Mouse (Mus musculus) midbrain, embryonic 10.5 days (tissue): Measurements from ENCODE around the gene Agpat1. TPM values are rescaled to one million over a fixed set of nuclear protein-coding genes. Genes with fewer than 3 reads are reported as not detected.
A peak's percentile ranks its signal among the peaks of the same experiment; 100 is the strongest.

Experiments used
- DNase-seq: peaks from one replicate; pipeline ENCODE4 v3.0.0-alpha.2; 2017; ENCODE audit warnings: low spot score
- H3K27ac ChIP-seq: fragments of 300-500 bp; sonication (generic); replicated peaks from 2 replicates; pipeline ENCODE4 v1.5.1; 2016; ENCODE audit warnings: mild to moderate bottlenecking
- H3K27me3 ChIP-seq: fragments of 300-500 bp; sonication (generic); 2 replicates; pipeline ENCODE4 v1.6.1; 2016; ENCODE audit warnings: low read depth, mild to moderate bottlenecking; ENCODE audit not compliant: poor library complexity, severe bottlenecking
- H3K36me3 ChIP-seq: fragments of 300-500 bp; sonication (generic); 2 replicates; pipeline ENCODE4 v1.6.1; 2016; ENCODE audit warnings: mild to moderate bottlenecking, moderate library complexity
- H3K4me1 ChIP-seq: fragments of 300-500 bp; sonication (generic); 2 replicates; pipeline ENCODE4 v1.6.1; 2016
- H3K4me3 ChIP-seq: fragments of 300-500 bp; sonication (generic); 2 replicates; pipeline ENCODE4 v1.5.1; 2016; ENCODE audit warnings: mild to moderate bottlenecking, moderate library complexity
- H3K9me3 ChIP-seq: fragments of 300-500 bp; sonication (generic); replicated peaks from 2 replicates; pipeline ENCODE4 v1.6.1; 2016; ENCODE audit warnings: mild to moderate bottlenecking
- WGBS: fragments of 180-500 bp; shearing (Covaris S2); methylation state at CpG from one replicate; pipeline ENCODE4 v1.1.7; 2016; 5-methylcytosine and 5-hydroxymethylcytosine counted together
- polyA plus RNA-seq: library from polyadenylated mRNA; unstranded; fragments of >200 nt; fragmentation: Nextera tagmentation; extraction: Ambion mirVana; gene quantifications from 2 replicates; pipeline ENCODE4 v1.2.1, GENCODE M21; 2016

Agpat1 gene
- polyA plus RNA-seq, 1 experiment from 2014 or later: 66.0 TPM

GRCm38 (mm10) chr17:34621006-34621405 lies 16.9 kb downstream of the Agpat1 start:
- DNase-seq: no peak
- H3K9me3 ChIP-seq: no peaks in the 10 kb centered on the region
- no peak overlapping the region for H3K27ac ChIP-seq
- no peaks in the 10 kb centered on the region for H3K27me3 ChIP-seq
- no peak overlapping the region for H3K4me3 ChIP-seq
- H3K4me1 ChIP-seq: peaks cover 8% of the 10 kb centered on the region
- peaks cover 61% of the 10 kb centered on the region for H3K36me3 ChIP-seq
- 94% methylated on average over 8 of the region's 8 CpGs for WGBS

GRCm38 (mm10) chr17:34623161-34623560 lies 19.1 kb downstream of the Agpat1 start:
- Histone ChIP-seq H3K4me3 (no peak overlapping the region), H3K4me1 (peaks cover 24% of the 10 kb centered on the region), H3K27ac (no peak overlapping the region), H3K36me3 (peaks cover 44% of the 10 kb centered on the region), H3K27me3 (peaks cover under 1% of the 10 kb centered on the region; the same call in 1 of the 2 replicates), H3K9me3 (no peaks in the 10 kb centered on the region)
- no peak for DNase-seq
- 92% methylated on average over 9 of the region's 9 CpGs for WGBS

GRCm38 (mm10) chr17:34624981-34625380 lies 20.9 kb downstream of the Agpat1 start:
- Histone ChIP-seq H3K9me3 (no peaks in the 10 kb centered on the region), H3K4me1 (peaks cover 42% of the 10 kb centered on the region), H3K27ac (no peak overlapping the region), H3K27me3 (peaks cover 19% of the 10 kb centered on the region), H3K4me3 (no peak overlapping the region), H3K36me3 (peaks cover 43% of the 10 kb centered on the region)
- no peak for DNase-seq
- WGBS: 94% methylated on average over 3 of the region's 3 CpGs

GRCm38 (mm10) chr17:34626062-34626772 lies 22.2 kb downstream of the Agpat1 start:
- DNase-seq: no peak
- 53% methylated on average over 16 of the region's 16 CpGs for WGBS
- H3K4me1 ChIP-seq: peaks cover 54% of the 10 kb centered on the region
- peaks cover 31% of the 10 kb centered on the region for H3K27me3 ChIP-seq
- peak overlapping the region; percentile 64 for H3K4me3 ChIP-seq
- peaks cover 35% of the 10 kb centered on the region for H3K36me3 ChIP-seq
- H3K9me3 ChIP-seq: no peaks in the 10 kb centered on the region
- peak overlapping the region; percentile 94 for H3K27ac ChIP-seq

GRCm38 (mm10) chr17:34626773-34627092 lies 22.7 kb downstream of the Agpat1 start:
- peaks cover 60% of the 10 kb centered on the region for H3K4me1 ChIP-seq
- H3K9me3 ChIP-seq: no peaks in the 10 kb centered on the region
- H3K27me3 ChIP-seq: peaks cover 36% of the 10 kb centered on the region
- peak overlapping the region; percentile 94 for H3K27ac ChIP-seq
- WGBS: 0% methylated on average over 18 of the region's 18 CpGs
- peaks cover 30% of the 10 kb centered on the region for H3K36me3 ChIP-seq
- peak; percentile 54 for DNase-seq
- peak overlapping the region; percentile 64 for H3K4me3 ChIP-seq

- peak overlapping the region; percentile 64 for H3K4me3 ChIP-seq
- H3K4me1 ChIP-seq: peaks cover 65% of the 10 kb centered on the region
- under 1% methylated on average over 45 of the region's 45 CpGs for WGBS
These were observed 23.3 kb downstream of the Agpat1 start for GRCm38 (mm10) chr17:34627093-34627942.

GRCm38 (mm10) chr17:34627943-34628643 lies 24.0 kb downstream of the Agpat1 start, which contains the start of gene Ppt2:
Ppt2 (minus strand) TSS chr17:34628510.
- peaks cover 16% of the 10 kb centered on the region for H3K36me3 ChIP-seq
- peaks cover 71% of the 10 kb centered on the region for H3K4me1 ChIP-seq
- no peak for DNase-seq
- 7% methylated on average over 29 of the region's 29 CpGs for WGBS
- peak within 1 kb of the TSS; percentile 94 for H3K27ac ChIP-seq
- H3K9me3 ChIP-seq: no peaks in the 10 kb centered on the region
- H3K27me3 ChIP-seq: peaks cover 50% of the 10 kb centered on the region
- peak within 1 kb of the TSS; percentile 64 for H3K4me3 ChIP-seq

More at GRCm38 (mm10) chr17:34627093-34627942, 23.3 kb downstream of the Agpat1 start:
- peak overlapping the region; percentile 94 for H3K27ac ChIP-seq
- DNase-seq: peak; percentile 93
- H3K36me3 ChIP-seq: peaks cover 24% of the 10 kb centered on the region
- peaks cover 42% of the 10 kb centered on the region for H3K27me3 ChIP-seq
- no peaks in the 10 kb centered on the region for H3K9me3 ChIP-seq

DNA sequence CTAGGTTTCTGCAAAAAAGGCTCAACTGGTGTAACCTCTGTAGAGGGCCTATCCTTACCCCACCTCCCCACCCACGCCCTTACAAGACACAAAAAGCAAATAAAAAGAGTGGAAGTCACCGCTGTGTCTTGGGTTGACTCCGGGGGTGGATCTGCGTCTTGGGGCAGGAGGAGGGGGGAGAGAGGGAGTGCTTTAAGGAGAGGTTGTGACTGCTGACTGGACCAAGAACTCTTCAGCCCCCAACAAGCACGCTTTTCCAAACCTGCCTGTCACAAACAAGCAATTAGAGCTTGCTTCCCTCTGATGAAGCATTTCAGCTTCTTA lies 24.5 kb downstream of the Agpat1 start:
- peak overlapping the region; percentile 94 for H3K27ac ChIP-seq
- H3K36me3 ChIP-seq: peaks cover 11% of the 10 kb centered on the region
- H3K9me3 ChIP-seq: no peaks in the 10 kb centered on the region
- peak overlapping the region; percentile 64 for H3K4me3 ChIP-seq
- no peak for DNase-seq
- WGBS: 16% methylated on average over 5 of the region's 5 CpGs
- H3K4me1 ChIP-seq: peaks cover 74% of the 10 kb centered on the region
- H3K27me3 ChIP-seq: peaks cover 55% of the 10 kb centered on the region

- Histone ChIP-seq H3K9me3 (no peaks in the 10 kb centered on the region), H3K4me3 (peak within 1 kb of the TSS; percentile 64), H3K27me3 (peaks cover 59% of the 10 kb centered on the region), H3K4me1 (peaks cover 74% of the 10 kb centered on the region), H3K27ac (peak within 1 kb of the TSS; percentile 94), H3K36me3 (peaks cover 9% of the 10 kb centered on the region)
- under 1% methylated on average over 16 of the region's 16 CpGs for WGBS
- peak; percentile 63 for DNase-seq
These were observed 25.2 kb downstream of the Agpat1 start, which contains the start of gene Prrt1 for GRCm38 (mm10) chr17:34629221-34629751. Prrt1 (plus strand) TSS chr17:34629533.

DNA sequence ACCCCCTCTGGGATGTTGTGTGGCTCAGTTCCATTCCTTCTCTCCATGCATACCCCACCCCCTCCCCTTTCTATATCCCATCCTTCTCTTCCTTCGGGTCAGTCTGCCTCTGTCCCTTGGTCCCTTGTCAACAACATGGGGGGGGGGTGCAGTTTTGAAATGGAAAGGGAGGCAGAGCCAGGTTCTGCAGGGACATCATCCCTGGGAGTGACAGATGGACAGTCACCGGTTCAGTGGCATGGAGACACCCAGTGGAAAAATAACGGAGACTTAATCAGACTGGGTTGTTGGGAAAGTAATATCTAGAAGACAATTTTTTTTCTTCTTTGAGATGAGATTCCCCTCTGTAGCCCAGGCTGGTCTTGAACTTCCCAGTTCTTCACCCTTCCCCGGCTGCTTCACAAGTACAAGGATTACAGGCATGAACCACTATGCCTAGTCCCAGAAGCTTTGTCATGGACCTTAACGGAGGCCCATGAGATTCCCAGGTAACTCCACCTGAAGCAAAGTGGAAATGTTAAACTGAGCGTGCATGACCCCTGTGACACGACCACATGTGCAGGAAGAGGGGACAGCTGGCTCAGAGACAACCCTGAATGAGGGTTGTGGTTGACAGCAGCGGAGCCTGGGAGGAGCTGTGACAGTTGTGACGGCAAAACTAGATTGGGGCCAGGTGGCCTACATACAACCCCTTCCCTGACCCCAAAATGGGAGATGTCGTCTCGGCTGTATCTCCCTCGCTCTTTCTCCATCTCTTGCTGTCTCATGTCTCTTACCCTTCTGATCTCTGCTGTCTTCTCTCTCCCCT lies 25.9 kb downstream of the Agpat1 start:
- no peak for DNase-seq
- WGBS: 14% methylated on average over 12 of the region's 12 CpGs
- Histone ChIP-seq H3K4me1 (peaks cover 74% of the 10 kb centered on the region), H3K4me3 (peak overlapping the region; percentile 64), H3K27me3 (peaks cover 59% of the 10 kb centered on the region), H3K9me3 (no peaks in the 10 kb centered on the region), H3K36me3 (peaks cover 8% of the 10 kb centered on the region), H3K27ac (0 out of 2 replicates have a peak overlapping the region, but pooled peaks have one; percentile 94)

- Histone ChIP-seq H3K27ac (peak overlapping the region; percentile 75), H3K4me1 (peaks cover 71% of the 10 kb centered on the region), H3K4me3 (peak overlapping the region; percentile 64), H3K9me3 (no peaks in the 10 kb centered on the region), H3K27me3 (peaks cover 59% of the 10 kb centered on the region), H3K36me3 (no peaks in the 10 kb centered on the region)
- no peak for DNase-seq
- 3% methylated on average over 48 of the region's 48 CpGs for WGBS
These were observed 26.8 kb downstream of the Agpat1 start for GRCm38 (mm10) chr17:34630761-34631301.
